Mouse (Mus musculus) c-Kit-positive CD71-negative TER-119-negative erythroid progenitor cells, embryonic 14.5 days (primary cell): ENCODE data around the gene Raf1.

Experiments
- DNase-seq: peaks from one replicate; pipeline ENCODE4 v3.0.0-alpha.2; 2013; ENCODE audit warnings: low read depth

Gene Raf1

GRCm38 (mm10) chr6:115676452-115677128 lies at the start of gene Raf1:
Gene Raf1 (minus strand): TSS chr6:115676635.
- DNase-seq = peak; percentile 92

GRCm38 (mm10) chr6:115722246-115722645 lies 45.8 kb upstream of the Raf1 start:
- no peak for DNase-seq

- DNase-seq = peak; percentile 56
Observed at GRCm38 (mm10) chr6:115717715-115718558, 41.5 kb upstream of the Raf1 start.

- DNase-seq = no peak
Observed at GRCm38 (mm10) chr6:115717101-115717652, 40.7 kb upstream of the Raf1 start.

- DNase-seq = no peak
Observed at GRCm38 (mm10) chr6:115711261-115711660, 34.8 kb upstream of the Raf1 start.

- DNase-seq = no peak
Observed at GRCm38 (mm10) chr6:115702901-115703300, 26.5 kb upstream of the Raf1 start.

GRCm38 (mm10) chr6:115701302-115701701 lies 24.9 kb upstream of the Raf1 start:
- no peak for DNase-seq

- DNase-seq = no peak
Observed at GRCm38 (mm10) chr6:115700778-115701177, 24.3 kb upstream of the Raf1 start.

GRCm38 (mm10) chr6:115698699-115699098 lies 22.3 kb upstream of the Raf1 start:
- no peak for DNase-seq

- DNase-seq = no peak
Observed at GRCm38 (mm10) chr6:115697739-115698558, 21.5 kb upstream of the Raf1 start.

- no peak for DNase-seq
Observed at GRCm38 (mm10) chr6:115696707-115697215, 20.3 kb upstream of the Raf1 start.

GRCm38 (mm10) chr6:115695124-115695523 lies 18.7 kb upstream of the Raf1 start:
- no peak for DNase-seq

- DNase-seq = no peak
Observed at GRCm38 (mm10) chr6:115694441-115694842, 18.0 kb upstream of the Raf1 start.

- DNase-seq = no peak
Observed at GRCm38 (mm10) chr6:115692963-115693730, 16.7 kb upstream of the Raf1 start.

- no peak for DNase-seq
Observed at GRCm38 (mm10) chr6:115692163-115692950, 15.9 kb upstream of the Raf1 start.

GRCm38 (mm10) chr6:115690105-115690504 lies 13.7 kb upstream of the Raf1 start:
- no peak for DNase-seq

GRCm38 (mm10) chr6:115688589-115688988 lies 12.2 kb upstream of the Raf1 start:
- no peak for DNase-seq

GRCm38 (mm10) chr6:115687753-115688152 lies 11.3 kb upstream of the Raf1 start:
- DNase-seq = no peak

- DNase-seq = no peak
Observed at GRCm38 (mm10) chr6:115684851-115685646, 8.6 kb upstream of the Raf1 start.
